Mouse (Mus musculus): ENCODE results near the gene Zcchc12.

Zcchc12 gene

GRCm38 (mm10) chrX:36195736-36196525 lies at the start of gene Zcchc12:
Gene Zcchc12 (plus strand): TSS chrX:36195904.
- DNase-seq = no peak

- peak; percentile 7 to 27 for DNase-seq
Observed at GRCm38 (mm10) chrX:36146746-36147145, 49.0 kb upstream of the Zcchc12 start.

GRCm38 (mm10) chrX:36150100-36150499 lies 45.6 kb upstream of the Zcchc12 start:
- DNase-seq = no peak

- DNase-seq = no peak
Observed at GRCm38 (mm10) chrX:36156677-36157076, 39.0 kb upstream of the Zcchc12 start.

GRCm38 (mm10) chrX:36161567-36161966 lies 34.1 kb upstream of the Zcchc12 start:
- peak in 1 of 2 experiments; percentile 15 for DNase-seq

- DNase-seq = peak; percentile 32 to 57
Observed at GRCm38 (mm10) chrX:36183625-36184024, 12.1 kb upstream of the Zcchc12 start.

- no peak for DNase-seq
Observed at GRCm38 (mm10) chrX:36186036-36186435, 9.7 kb upstream of the Zcchc12 start.

GRCm38 (mm10) chrX:36186443-36186842 lies 9.3 kb upstream of the Zcchc12 start:
- DNase-seq = no peak

- DNase-seq = no peak
Observed at GRCm38 (mm10) chrX:36193951-36194350, 1.8 kb upstream of the Zcchc12 start.

GRCm38 (mm10) chrX:36209554-36209953 lies 13.8 kb downstream of the Zcchc12 start:
- no peak for DNase-seq

- DNase-seq = no peak
Observed at GRCm38 (mm10) chrX:36211216-36211615, 15.5 kb downstream of the Zcchc12 start.

- no peak for DNase-seq
Observed at GRCm38 (mm10) chrX:36221366-36221765, 25.7 kb downstream of the Zcchc12 start.

GRCm38 (mm10) chrX:36225777-36226176 lies 30.1 kb downstream of the Zcchc12 start:
- DNase-seq = peak; percentile 58 to 72

GRCm38 (mm10) chrX:36226577-36226976 lies 30.9 kb downstream of the Zcchc12 start:
- peak; percentile 21 to 32 for DNase-seq

GRCm38 (mm10) chrX:36228861-36229260 lies 33.2 kb downstream of the Zcchc12 start:
- DNase-seq = peak; percentile 11 to 24

GRCm38 (mm10) chrX:36229273-36229672 lies 33.6 kb downstream of the Zcchc12 start:
- no peak for DNase-seq

GRCm38 (mm10) chrX:36235652-36236051 lies 39.9 kb downstream of the Zcchc12 start:
- no peak for DNase-seq

Measured in lung, postnatal 4 days (tissue).